Mouse (Mus musculus) forebrain, postnatal 0 days (tissue): ENCODE measurements at regions not wholly inside any gene's neighbourhood (a gene's known extent, or its start where the extent isn't known, plus 50 kb on each side); places are given as distances from the start of the nearest gene placed in this dataset.
A peak's percentile ranks its signal among the peaks of the same experiment; 100 is the strongest.

ENCODE experiments used
- ATAC-seq: fragments of 200-750 bp; cut with Nextera tagmentation; 2 replicates; pipeline ENCODE4 v1.8.0; 2017; ENCODE audit warnings: mild to moderate bottlenecking, moderate library complexity
- DNase-seq: peaks from one replicate; pipeline ENCODE4 v3.0.0-alpha.2; 2015
- H3K27ac ChIP-seq: fragments of 300-500 bp; sonication (generic); 2 replicates; pipeline ENCODE4 v1.5.1; 2014; ENCODE audit warnings: low read depth, mild to moderate bottlenecking, antibody characterized with exemption, low read length, moderate library complexity, mixed read lengths
- H3K27me3 ChIP-seq: fragments of 300-500 bp; sonication (generic); 2 replicates; pipeline ENCODE4 v1.6.1; 2014; ENCODE audit warnings: mild to moderate bottlenecking, low read length, mixed read lengths; ENCODE audit not compliant: insufficient read depth
- H3K36me3 ChIP-seq: fragments of 300-500 bp; sonication (generic); 2 replicates; pipeline ENCODE4 v1.6.1; 2014; ENCODE audit warnings: mild to moderate bottlenecking, moderate library complexity; ENCODE audit not compliant: insufficient read depth
- H3K4me1 ChIP-seq: fragments of 300-500 bp; sonication (generic); 2 replicates; pipeline ENCODE4 v1.6.1; 2014; ENCODE audit warnings: antibody characterized with exemption; ENCODE audit not compliant: insufficient read depth
- H3K4me2 ChIP-seq: fragments of 300-500 bp; sonication (generic); 2 replicates; pipeline ENCODE4 v1.6.1; 2014; ENCODE audit warnings: low read depth, mild to moderate bottlenecking, moderate library complexity
- H3K4me3 ChIP-seq: fragments of 300-500 bp; sonication (generic); 2 replicates; pipeline ENCODE4 v1.5.1; 2014; ENCODE audit warnings: low read depth, low read length, mixed read lengths
- H3K9ac ChIP-seq: fragments of 300-500 bp; sonication (generic); 2 replicates; pipeline ENCODE4 v1.6.1; 2014; ENCODE audit warnings: mild to moderate bottlenecking
- H3K9me3 ChIP-seq: fragments of 300-500 bp; sonication (generic); 2 replicates; pipeline ENCODE4 v1.6.1; 2016; ENCODE audit warnings: low read length
- CTCF ChIP-seq: sonication (generic); IDR thresholded peaks from 2 replicates; pipeline ENCODE4 v1.5.1; 2016; ENCODE audit warnings: antibody characterized with exemption, control low read depth, low read depth
- WGBS: fragments of 180-500 bp; shearing (Covaris S2); extraction: QIAGEN DNeasy Blood & Tissue Kit; methylation state at CpG from one replicate; pipeline ENCODE4 v1.1.7; 2014; 5-methylcytosine and 5-hydroxymethylcytosine counted together

GRCm38 (mm10) chr4:148384251-148385230 is 60.0 kb downstream of the Ubiad1 start:
- Histone ChIP-seq H3K4me1 (peaks cover 17% of the 10 kb centered on the region), H3K4me2 (peak overlapping the region; percentile 31), H3K9ac (no peak overlapping the region), H3K36me3 (no peaks in the 10 kb centered on the region), H3K9me3 (no peaks in the 10 kb centered on the region), H3K4me3 (no peak overlapping the region), H3K27ac (peak overlapping the region; percentile 74), H3K27me3 (no peaks in the 10 kb centered on the region)
- WGBS, result 7% methylated on average over 20 of the region's 20 CpGs
- DNase-seq, result peak; percentile 87
- TF ChIP-seq CTCF, result no peak
- ATAC-seq, result peak; percentile 96

GRCm38 (mm10) chr4:148380562-148380961 is 64.0 kb downstream of the Ubiad1 start:
- Histone ChIP-seq H3K27me3 (no peaks in the 10 kb centered on the region), H3K9me3 (no peaks in the 10 kb centered on the region), H3K27ac (no peak overlapping the region), H3K4me3 (no peak overlapping the region), H3K4me2 (no peak overlapping the region), H3K9ac (no peak overlapping the region), H3K4me1 (peaks cover 17% of the 10 kb centered on the region), H3K36me3 (no peaks in the 10 kb centered on the region)
- no peak for ATAC-seq
- peak; percentile 17; the same call in 1 of the 2 replicates for TF ChIP-seq CTCF
- 92% methylated on average over 6 of the region's 6 CpGs for WGBS
- DNase-seq, result no peak

GRCm38 (mm10) chr4:148378491-148378890 is 66.1 kb downstream of the Ubiad1 start:
- ATAC-seq (peak; percentile 6; the same call in 1 of the 2 replicates), DNase-seq (no peak)
- Histone ChIP-seq H3K27ac (no peak overlapping the region), H3K4me1 (peaks cover under 1% of the 10 kb centered on the region; the same call in 1 of the 2 replicates), H3K4me3 (no peak overlapping the region), H3K9ac (no peak overlapping the region), H3K27me3 (no peaks in the 10 kb centered on the region), H3K36me3 (no peaks in the 10 kb centered on the region), H3K9me3 (no peaks in the 10 kb centered on the region), H3K4me2 (no peak overlapping the region)
- no peak for TF ChIP-seq CTCF
- WGBS, result 49% methylated on average over 11 of the region's 11 CpGs

DNA sequence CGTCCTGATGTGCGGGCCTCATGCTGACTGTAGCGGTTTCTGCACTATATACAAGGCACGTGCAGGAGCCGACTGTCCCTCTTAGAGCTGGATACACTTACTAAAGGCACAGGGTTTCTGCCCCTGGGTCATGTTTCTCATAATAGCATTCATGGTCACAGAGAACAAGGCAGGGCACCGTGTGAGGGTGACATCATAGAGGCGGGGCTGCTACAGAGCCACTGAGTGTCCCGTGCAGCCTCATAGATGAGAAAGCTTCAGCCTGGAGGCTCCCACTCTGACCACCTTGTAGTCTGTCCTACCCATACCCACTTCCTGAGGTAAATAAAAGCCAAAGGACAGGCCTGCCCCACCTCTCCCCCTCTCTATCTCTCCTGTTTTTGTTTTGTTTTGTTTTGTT is 67.2 kb downstream of the Ubiad1 start:
- H3K4me2 ChIP-seq, result no peak overlapping the region
- H3K27me3 ChIP-seq, result no peaks in the 10 kb centered on the region
- H3K4me1 ChIP-seq, result no peaks in the 10 kb centered on the region
- ATAC-seq (no peak), DNase-seq (no peak)
- H3K9me3 ChIP-seq, result no peaks in the 10 kb centered on the region
- no peaks in the 10 kb centered on the region for H3K36me3 ChIP-seq
- H3K4me3 ChIP-seq, result no peak overlapping the region
- H3K9ac ChIP-seq, result no peak overlapping the region
- H3K27ac ChIP-seq, result no peak overlapping the region
- TF ChIP-seq CTCF, result no peak
- 38% methylated on average over 8 of the region's 8 CpGs for WGBS

GRCm38 (mm10) chr4:148376439-148376838 is 68.1 kb downstream of the Ubiad1 start:
- H3K36me3 ChIP-seq, result no peaks in the 10 kb centered on the region
- no peaks in the 10 kb centered on the region for H3K9me3 ChIP-seq
- ATAC-seq (no peak), DNase-seq (no peak)
- no peaks in the 10 kb centered on the region for H3K27me3 ChIP-seq
- H3K4me1 ChIP-seq, result no peaks in the 10 kb centered on the region
- no peak overlapping the region for H3K9ac ChIP-seq
- H3K27ac ChIP-seq, result no peak overlapping the region
- TF ChIP-seq CTCF, result no peak
- H3K4me2 ChIP-seq, result no peak overlapping the region
- WGBS, result 23% methylated on average over 3 of the region's 3 CpGs
- H3K4me3 ChIP-seq, result no peak overlapping the region

DNA sequence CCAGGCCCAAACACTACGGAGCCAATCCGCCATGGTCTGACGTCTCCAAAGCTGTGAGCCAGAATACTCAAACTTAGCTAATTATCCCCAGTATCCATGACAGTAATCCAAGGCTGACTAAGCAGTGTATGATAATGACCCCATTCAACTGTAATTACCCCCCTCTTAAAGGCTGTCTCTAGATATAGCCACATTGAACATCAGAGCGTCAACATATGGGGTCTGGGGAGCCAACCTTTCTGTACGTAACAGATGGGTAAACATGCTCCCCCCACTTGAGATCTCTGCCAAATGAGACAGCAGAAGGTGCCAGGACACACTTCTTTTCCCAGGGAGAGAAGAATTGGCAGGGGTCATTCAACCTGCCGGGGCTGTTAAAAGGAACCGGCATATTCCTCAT is 73.1 kb downstream of the Ubiad1 start:
- TF ChIP-seq CTCF, result no peak
- Histone ChIP-seq H3K4me3 (no peak overlapping the region), H3K9me3 (no peaks in the 10 kb centered on the region), H3K27me3 (no peaks in the 10 kb centered on the region), H3K9ac (no peak overlapping the region), H3K4me2 (no peak overlapping the region), H3K4me1 (no peaks in the 10 kb centered on the region), H3K27ac (no peak overlapping the region), H3K36me3 (no peaks in the 10 kb centered on the region)
- DNase-seq (peak; percentile 47), ATAC-seq (peak; percentile 69; the same call in 1 of the 2 replicates)
- 33% methylated on average over 7 of the region's 7 CpGs for WGBS

- H3K9ac ChIP-seq, result no peak overlapping the region
- H3K4me2 ChIP-seq, result no peak overlapping the region
- DNase-seq (no peak), ATAC-seq (no peak)
- H3K36me3 ChIP-seq, result no peaks in the 10 kb centered on the region
- H3K4me1 ChIP-seq, result no peaks in the 10 kb centered on the region
- no peak for TF ChIP-seq CTCF
- H3K27me3 ChIP-seq, result no peaks in the 10 kb centered on the region
- no peak overlapping the region for H3K4me3 ChIP-seq
- WGBS, result 69% methylated on average over 3 of the region's 3 CpGs
- no peak overlapping the region for H3K27ac ChIP-seq
- H3K9me3 ChIP-seq, result no peaks in the 10 kb centered on the region
These were observed 76.9 kb downstream of the Ubiad1 start for GRCm38 (mm10) chr4:148367671-148368070.
